ENCODE assay signal across 18 mouse cellular contexts in the genomic region with DNA sequence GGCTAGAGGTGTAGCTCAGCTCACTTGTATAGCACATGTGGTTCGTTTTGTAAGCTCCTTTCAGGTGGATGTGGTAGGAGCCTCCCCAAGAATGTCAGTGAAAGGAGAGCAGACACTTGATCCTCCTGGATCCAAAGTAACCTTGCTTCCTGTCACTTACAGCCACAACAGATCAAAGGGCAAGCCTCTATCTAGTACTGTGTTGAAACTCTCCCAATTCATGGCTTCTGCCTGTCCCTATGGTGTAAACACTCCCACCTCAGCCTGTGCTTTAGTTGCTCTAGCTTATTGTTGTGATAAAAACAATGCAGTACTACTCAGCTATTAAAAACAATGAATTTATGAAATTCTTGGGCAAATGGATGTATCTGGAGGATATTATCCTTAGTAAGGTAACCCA.
DNase-seq lines count a peak whose midpoint lies in the region; TF ChIP-seq lines count a peak whose summit lies in the region.
"Had no signal": no experiment of that assay in that cellular context is flagged by ENCODE, and none has a peak within 500 bp of the region (broad histone marks: within the 10 kb centered on the region; RNA-seq: fewer than 3 reads in every experiment).

No protein-coding gene starts in this region.

- DNase-seq in heart, embryonic 10.5 days (ENCODE audit: low spot score): peak; percentile 22
- no peak for DNase-seq in heart, postnatal 14 days
- peak; percentile 6 for DNase-seq in testis, postnatal 10 days (ENCODE audit: low spot score)
- no peak for DNase-seq in testis, postnatal 14 days (ENCODE audit: low spot score)
- no peak for DNase-seq in adrenal gland, postnatal 25 days
- DNase-seq: adrenal gland, adult 2 months; adrenal gland, postnatal 10 days; adrenal gland, postnatal 36 days; cerebellum, adult 11-12 months; cerebellum, adult 2 months; cerebellum, adult 9-10 months; cerebellum, postnatal 10 days; cerebellum, postnatal 25 days had no signal

- no peaks in the 10 kb centered on the region for H3K4me1 ChIP-seq in heart, embryonic 10.5 days
- H3K4me1 ChIP-seq in small intestine, adult 2 months (ENCODE audit: control insufficient read depth, insufficient read depth, insufficient read length, low read length): peaks cover 3% of the 10 kb centered on the region; the same call in 1 of the 2 replicates
- H3K4me1 ChIP-seq: embryonic facial prominence, embryonic 10.5 days; embryonic facial prominence, embryonic 12.5 days; forebrain, embryonic 13.5 days; forebrain, embryonic 15.5 days had no signal

- no peak overlapping the region for H3K4me3 ChIP-seq in heart, embryonic 10.5 days
- H3K4me3 ChIP-seq in small intestine, adult 2 months (ENCODE audit: low read depth, low read length): no peak overlapping the region
- H3K4me3 ChIP-seq: embryonic facial prominence, embryonic 10.5 days; embryonic facial prominence, embryonic 12.5 days; forebrain, embryonic 13.5 days; forebrain, embryonic 15.5 days had no signal

- TF ChIP-seq POLR2A in small intestine, adult 2 months (IDR thresholded peaks at IDR 0.05; ENCODE audit: low read depth, low read length): no peak

- H3K9me3 ChIP-seq in heart, embryonic 10.5 days: peaks cover 4% of the 10 kb centered on the region; the same call in 1 of the 2 replicates
- H3K9me3 ChIP-seq: forebrain, embryonic 15.5 days had no signal

- H3K27me3 ChIP-seq in heart, embryonic 10.5 days (ENCODE audit: insufficient read depth, poor library complexity, severe bottlenecking): no peaks in the 10 kb centered on the region
- no peaks in the 10 kb centered on the region for H3K27me3 ChIP-seq in small intestine, adult 2 months (ENCODE audit: control insufficient read depth, insufficient read depth, low read length)
- H3K27me3 ChIP-seq: embryonic facial prominence, embryonic 12.5 days; forebrain, embryonic 13.5 days; forebrain, embryonic 15.5 days had no signal

- H3K27ac ChIP-seq in heart, embryonic 10.5 days: no peak overlapping the region
- peak overlapping the region; percentile 50 for H3K27ac ChIP-seq in small intestine, adult 2 months (ENCODE audit: insufficient read depth, low read depth, low read length)
- H3K27ac ChIP-seq: embryonic facial prominence, embryonic 10.5 days; embryonic facial prominence, embryonic 12.5 days; forebrain, embryonic 13.5 days; forebrain, embryonic 15.5 days had no signal

- H3K36me3 ChIP-seq in heart, embryonic 10.5 days: no peaks in the 10 kb centered on the region
- no peaks in the 10 kb centered on the region for H3K36me3 ChIP-seq in small intestine, adult 2 months (ENCODE audit: control insufficient read depth, insufficient read depth, low read length)
- H3K36me3 ChIP-seq: embryonic facial prominence, embryonic 10.5 days; embryonic facial prominence, embryonic 12.5 days; forebrain, embryonic 15.5 days had no signal

- no peak for TF ChIP-seq CTCF in small intestine, adult 2 months (IDR thresholded peaks at IDR 0.05; ENCODE audit: extremely low read depth, insufficient read length, insufficient replicate concordance, low read depth, low read length)

- 59% methylated on average over 1 of the region's 1 CpGs for WGBS in heart, embryonic 10.5 days
- 33% methylated on average over 1 of the region's 1 CpGs for WGBS in small intestine, adult 2 months

- intact Hi-C loops in heart, postnatal 14 days (cut with DNase I): no loop called here

Comparison
In these comparisons a context has a peak if more than half of its experiments do, and no peak if none do; other contexts are left out.
1. DNase-seq: peak in heart, embryonic 10.5 days (single experiment) and testis, postnatal 10 days (single experiment); none in heart, postnatal 14 days (0 of 2), testis, postnatal 14 days (single experiment) and adrenal gland, postnatal 25 days (single experiment).